Mouse (Mus musculus) central nervous system, embryonic 11.5 days (tissue): ENCODE results near the gene Psmb7. TPM values are rescaled to one million over a fixed set of nuclear protein-coding genes. Genes with fewer than 3 reads are reported as not detected.

Experiments used
- polyA plus RNA-seq: library from polyadenylated mRNA; depleted of rRNA; stranded (reverse); fragments of >200 nt; gene quantifications from 2 replicates; pipeline ENCODE4 v1.2.3, GENCODE M21; 2012; rRNA removed

Gene Psmb7
- polyA plus RNA-seq, result 348 and 432 TPM in 2 replicates

GRCm38 (mm10) chr2:38643625-38644427 is at the start of gene Psmb7:
Gene Psmb7, minus strand, starts transcription at chr2:38644087.

Other genes starting within 250 kb of the Psmb7 start
- gene Nek6, start 132.4 kb downstream of the Psmb7 start, polyA plus RNA-seq, result 47.2 and 55.9 TPM in 2 replicates
- 0.14 and 0.53 TPM in 2 replicates for gene Nr5a1, start 70.5 kb upstream of the Psmb7 start, polyA plus RNA-seq